Mouse (Mus musculus) colon, adult 2 months (tissue): ENCODE data around the gene Nr6a1. TPM values are rescaled to one million over a fixed set of nuclear protein-coding genes. Genes with fewer than 3 reads are reported as not detected.

Experiments
- polyA plus RNA-seq: library from polyadenylated mRNA; depleted of rRNA; stranded (reverse); fragments of >200 nt; gene quantifications from 2 replicates; pipeline ENCODE4 v1.2.3, GENCODE M21; 2012; rRNA removed

Gene Nr6a1
- 2.8 and 5.4 TPM in 2 replicates for polyA plus RNA-seq

GRCm38 (mm10) chr2:38927115-38927979, at the start of gene Nr6a1:
Gene Nr6a1, minus strand, starts transcription at chr2:38927688.

GRCm38 (mm10) chr2:38931851-38932667, 4.6 kb upstream of the Nr6a1 start, which contains the start of gene Olfml2a:
Gene Olfml2a, plus strand, starts transcription at chr2:38931978.

GRCm38 (mm10) chr2:38714324-38714723, 213.2 kb downstream of the Nr6a1 start, which contains the start of gene Nr5a1:
Gene Nr5a1, minus strand, starts transcription at chr2:38714542.

Other genes starting within 250 kb of the Nr6a1 start
- gene Nr5a1, start 213.1 kb downstream of the Nr6a1 start, polyA plus RNA-seq: not detected in 2 replicates
- gene Olfml2a, start 4.3 kb upstream of the Nr6a1 start, polyA plus RNA-seq: 1.9 and 2.0 TPM in 2 replicates
- 0.24 and 0.57 TPM in 2 replicates for gene Wdr38, start 69.8 kb upstream of the Nr6a1 start, polyA plus RNA-seq
- 37.8 and 42.9 TPM in 2 replicates for gene Arpc5l, start 77.7 kb upstream of the Nr6a1 start, polyA plus RNA-seq
- gene Rpl35, start 77.9 kb upstream of the Nr6a1 start, polyA plus RNA-seq: 118 and 188 TPM in 2 replicates
- gene Golga1, start 137.9 kb upstream of the Nr6a1 start, polyA plus RNA-seq: 8.1 and 9.6 TPM in 2 replicates